Mouse (Mus musculus): ENCODE data around the gene Fbxo30.
"Not testable (repeated sequence)": the region's sequence is repeated elsewhere in the genome, so short reads cannot be mapped to it uniquely, and the experiment has no call there.

- not testable (repeated sequence) for TF ChIP-seq CTCF (IDR thresholded peaks at IDR 0.05; ENCODE audit: borderline replicate concordance, extremely low read depth, insufficient read depth, insufficient read length); POLR2A (IDR thresholded peaks at IDR 0.05; ENCODE audit: borderline replicate concordance, extremely low read depth, insufficient read depth, insufficient read length, poor library complexity, severe bottlenecking)
Measured at GRCm38 (mm10) chr10:11317856-11318454, 36.8 kb downstream of the Fbxo30 start.
